Mouse (Mus musculus) spleen, postnatal 14 days (tissue): ENCODE results near the gene Smlr1.

ENCODE experiments used
- DNase-seq, 2 experiments: peaks; one replicate each; pipeline ENCODE4 v3.0.0; 2021 to 2022; ENCODE audit warnings: low spot score in 2 of 2

Smlr1 gene

GRCm38 (mm10) chr10:25535891-25536331, at the start of gene Smlr1:
Gene Smlr1, minus strand, starts transcription at chr10:25536267.
- DNase-seq, result no peak

- DNase-seq, result no peak
Measured at GRCm38 (mm10) chr10:25584899-25585298, 48.8 kb upstream of the Smlr1 start.

GRCm38 (mm10) chr10:25580066-25580465, 44.0 kb upstream of the Smlr1 start:
- no peak for DNase-seq

- DNase-seq, result no peak
Measured at GRCm38 (mm10) chr10:25571319-25572240, 35.5 kb upstream of the Smlr1 start.

GRCm38 (mm10) chr10:25552936-25553335, 16.9 kb upstream of the Smlr1 start:
- no peak for DNase-seq

GRCm38 (mm10) chr10:25541097-25541496, 5.0 kb upstream of the Smlr1 start:
- no peak for DNase-seq

- no peak for DNase-seq
Measured at GRCm38 (mm10) chr10:25539771-25540168, 3.7 kb upstream of the Smlr1 start.

- DNase-seq, result no peak
Measured at GRCm38 (mm10) chr10:25539146-25539770, 3.2 kb upstream of the Smlr1 start.

GRCm38 (mm10) chr10:25538738-25539137, 2.7 kb upstream of the Smlr1 start:
- DNase-seq, result no peak

GRCm38 (mm10) chr10:25536621-25537020, 554 bp upstream of the Smlr1 start:
- no peak for DNase-seq

GRCm38 (mm10) chr10:25534467-25534866, 1.6 kb downstream of the Smlr1 start:
- DNase-seq, result no peak

GRCm38 (mm10) chr10:25533513-25534246, 2.4 kb downstream of the Smlr1 start:
- no peak for DNase-seq

GRCm38 (mm10) chr10:25533105-25533504, 3.0 kb downstream of the Smlr1 start:
- no peak for DNase-seq

GRCm38 (mm10) chr10:25531335-25531734, 4.7 kb downstream of the Smlr1 start:
- DNase-seq, result no peak

- DNase-seq, result no peak
Measured at GRCm38 (mm10) chr10:25527126-25527525, 8.9 kb downstream of the Smlr1 start.

- no peak for DNase-seq
Measured at GRCm38 (mm10) chr10:25526622-25527021, 9.4 kb downstream of the Smlr1 start.

- DNase-seq, result no peak
Measured at GRCm38 (mm10) chr10:25526156-25526555, 9.9 kb downstream of the Smlr1 start.

- DNase-seq, result no peak
Measured at GRCm38 (mm10) chr10:25523727-25524126, 12.3 kb downstream of the Smlr1 start.

GRCm38 (mm10) chr10:25520428-25520827, 15.6 kb downstream of the Smlr1 start:
- DNase-seq, result no peak

GRCm38 (mm10) chr10:25519954-25520353, 16.1 kb downstream of the Smlr1 start:
- DNase-seq, result no peak

- no peak for DNase-seq
Measured at GRCm38 (mm10) chr10:25513821-25514220, 22.2 kb downstream of the Smlr1 start.

GRCm38 (mm10) chr10:25503250-25503649, 32.8 kb downstream of the Smlr1 start:
- no peak for DNase-seq
